Mouse (Mus musculus) lung, embryonic 16.5 days (tissue): ENCODE data around the gene Ocm. TPM values are rescaled to one million over a fixed set of nuclear protein-coding genes. Genes with fewer than 3 reads are reported as not detected.

Experiments
- ATAC-seq: fragments of 200-750 bp; cut with Nextera tagmentation; 2 replicates; pipeline ENCODE4 v1.8.0; 2017; ENCODE audit warnings: low read depth, mild to moderate bottlenecking, moderate library complexity
- H3K27ac ChIP-seq: fragments of 300-500 bp; sonication (generic); 2 replicates; pipeline ENCODE4 v1.5.1; 2014; ENCODE audit warnings: mild to moderate bottlenecking, control low read depth, low read length
- H3K27me3 ChIP-seq: fragments of 300-500 bp; sonication (generic); 2 replicates; pipeline ENCODE4 v1.6.1; 2014; ENCODE audit warnings: low read depth, low read length, mixed read lengths; ENCODE audit not compliant: control insufficient read depth, insufficient read depth
- H3K36me3 ChIP-seq: fragments of 300-500 bp; sonication (generic); 2 replicates; pipeline ENCODE4 v1.6.1; 2014; ENCODE audit warnings: low read length; ENCODE audit not compliant: control insufficient read depth, insufficient read depth
- H3K4me1 ChIP-seq: fragments of 300-500 bp; sonication (generic); replicated peaks from 2 replicates; pipeline ENCODE4 v1.6.1; 2014; ENCODE audit warnings: low read length, mixed read lengths; ENCODE audit not compliant: control insufficient read depth, insufficient read depth
- H3K4me2 ChIP-seq: fragments of 300-500 bp; sonication (generic); 2 replicates; pipeline ENCODE4 v1.6.1; 2014; ENCODE audit warnings: low read depth, low read length, control low read depth
- H3K4me3 ChIP-seq: fragments of 300-500 bp; sonication (generic); 2 replicates; pipeline ENCODE4 v1.5.1; 2014; ENCODE audit warnings: mild to moderate bottlenecking, low read length, control low read depth
- H3K9ac ChIP-seq: fragments of 300-500 bp; sonication (generic); 2 replicates; pipeline ENCODE4 v1.6.1; 2014; ENCODE audit warnings: low read length, control low read depth
- H3K9me3 ChIP-seq: fragments of 300-500 bp; sonication (generic); 2 replicates; pipeline ENCODE4 v1.6.1; 2016; ENCODE audit warnings: low read length; ENCODE audit not compliant: control insufficient read depth
- WGBS: fragments of 180-500 bp; shearing (Covaris S2); extraction: QIAGEN DNeasy Blood & Tissue Kit; methylation state at CpG from one replicate; pipeline ENCODE4 v1.1.7; 2014; 5-methylcytosine and 5-hydroxymethylcytosine counted together
- polyA plus RNA-seq: library from polyadenylated mRNA; unstranded; fragments of >200 nt; fragmentation: Nextera tagmentation; extraction: Ambion mirVana; gene quantifications from 2 replicates; pipeline ENCODE4 v1.2.1, GENCODE M21; 2015

The Ocm gene
- polyA plus RNA-seq, 1 experiment from 2014 or later: 0.24 TPM

- Histone ChIP-seq H3K4me1 (peaks cover 9% of the 10 kb centered on the region), H3K4me2 (no peak overlapping the region), H3K4me3 (no peak overlapping the region), H3K9me3 (no peaks in the 10 kb centered on the region), H3K27ac (no peak overlapping the region), H3K9ac (no peak overlapping the region), H3K36me3 (peaks cover 35% of the 10 kb centered on the region), H3K27me3 (no peaks in the 10 kb centered on the region)
- WGBS: 63% methylated on average over 11 of the region's 11 CpGs
- no peak for ATAC-seq
Observed at GRCm38 (mm10) chr5:143990086-143990485, 36.4 kb downstream of the Ocm start.

- Histone ChIP-seq H3K4me1 (peaks cover 6% of the 10 kb centered on the region), H3K36me3 (peaks cover 35% of the 10 kb centered on the region), H3K4me3 (no peak overlapping the region), H3K27me3 (no peaks in the 10 kb centered on the region), H3K4me2 (no peak overlapping the region), H3K9me3 (no peaks in the 10 kb centered on the region), H3K9ac (no peak overlapping the region), H3K27ac (no peak overlapping the region)
- no peak for ATAC-seq
- WGBS: 94% methylated on average over 4 of the region's 4 CpGs
Observed at GRCm38 (mm10) chr5:143989046-143989445, 37.4 kb downstream of the Ocm start.

GRCm38 (mm10) chr5:143987596-143987995 lies 38.9 kb downstream of the Ocm start:
- Histone ChIP-seq H3K27me3 (no peaks in the 10 kb centered on the region), H3K36me3 (peaks cover 35% of the 10 kb centered on the region), H3K9me3 (no peaks in the 10 kb centered on the region), H3K4me1 (0 out of 2 replicates have a peak, but pooled peaks cover 2% of the 10 kb centered on the region), H3K27ac (no peak overlapping the region), H3K9ac (no peak overlapping the region), H3K4me2 (no peak overlapping the region), H3K4me3 (no peak overlapping the region)
- no peak for ATAC-seq
- WGBS: 94% methylated on average over 3 of the region's 3 CpGs

- H3K27ac ChIP-seq: no peak overlapping the region
- peaks cover 28% of the 10 kb centered on the region for H3K36me3 ChIP-seq
- no peak for ATAC-seq
- H3K4me1 ChIP-seq: no peaks in the 10 kb centered on the region; the same call in 1 of the 2 replicates
- H3K4me2 ChIP-seq: no peak overlapping the region
- H3K27me3 ChIP-seq: no peaks in the 10 kb centered on the region
- H3K4me3 ChIP-seq: no peak overlapping the region
- no peak overlapping the region for H3K9ac ChIP-seq
- 62% methylated on average over 7 of the region's 7 CpGs for WGBS
- H3K9me3 ChIP-seq: no peaks in the 10 kb centered on the region
Observed at GRCm38 (mm10) chr5:143985381-143985780, 41.1 kb downstream of the Ocm start.

GRCm38 (mm10) chr5:143982361-143982760 lies 44.1 kb downstream of the Ocm start:
- no peak overlapping the region for H3K4me2 ChIP-seq
- H3K4me3 ChIP-seq: no peak overlapping the region
- H3K4me1 ChIP-seq: no peaks in the 10 kb centered on the region; the same call in 1 of the 2 replicates
- 54% methylated on average over 2 of the region's 2 CpGs for WGBS
- no peak for ATAC-seq
- no peak overlapping the region for H3K27ac ChIP-seq
- H3K9ac ChIP-seq: no peak overlapping the region
- H3K9me3 ChIP-seq: no peaks in the 10 kb centered on the region
- H3K36me3 ChIP-seq: peaks cover 4% of the 10 kb centered on the region
- H3K27me3 ChIP-seq: no peaks in the 10 kb centered on the region

GRCm38 (mm10) chr5:143980858-143981257 lies 45.6 kb downstream of the Ocm start:
- H3K36me3 ChIP-seq: no peaks in the 10 kb centered on the region
- no peak overlapping the region for H3K4me2 ChIP-seq
- H3K4me1 ChIP-seq: no peaks in the 10 kb centered on the region; the same call in 1 of the 2 replicates
- 14% methylated on average over 9 of the region's 9 CpGs for WGBS
- no peak overlapping the region for H3K27ac ChIP-seq
- no peaks in the 10 kb centered on the region for H3K27me3 ChIP-seq
- H3K9ac ChIP-seq: no peak overlapping the region
- no peak for ATAC-seq
- no peaks in the 10 kb centered on the region for H3K9me3 ChIP-seq
- H3K4me3 ChIP-seq: no peak overlapping the region

GRCm38 (mm10) chr5:143976726-143977431 lies 49.6 kb downstream of the Ocm start:
- Histone ChIP-seq H3K27ac (no peak overlapping the region), H3K9me3 (no peaks in the 10 kb centered on the region), H3K36me3 (no peaks in the 10 kb centered on the region), H3K4me2 (no peak overlapping the region), H3K9ac (no peak overlapping the region), H3K4me1 (no peaks in the 10 kb centered on the region; the same call in 1 of the 2 replicates), H3K4me3 (no peak overlapping the region), H3K27me3 (no peaks in the 10 kb centered on the region)
- 60% methylated on average over 16 of the region's 16 CpGs for WGBS
- no peak for ATAC-seq

- H3K9ac ChIP-seq: no peak overlapping the region
- H3K27ac ChIP-seq: no peak overlapping the region
- H3K36me3 ChIP-seq: no peaks in the 10 kb centered on the region
- H3K27me3 ChIP-seq: no peaks in the 10 kb centered on the region
- H3K4me1 ChIP-seq: no peaks in the 10 kb centered on the region; the same call in 1 of the 2 replicates
- no peak overlapping the region for H3K4me2 ChIP-seq
- H3K4me3 ChIP-seq: no peak overlapping the region
- WGBS: 76% methylated on average over 11 of the region's 11 CpGs
- no peak for ATAC-seq
- no peaks in the 10 kb centered on the region for H3K9me3 ChIP-seq
Observed at GRCm38 (mm10) chr5:143976232-143976631, 50.2 kb downstream of the Ocm start.

GRCm38 (mm10) chr5:143975631-143975933 lies 50.9 kb downstream of the Ocm start:
- H3K4me2 ChIP-seq: no peak overlapping the region
- H3K27me3 ChIP-seq: no peaks in the 10 kb centered on the region
- H3K4me3 ChIP-seq: no peak overlapping the region
- WGBS: 33% methylated on average over 2 of the region's 2 CpGs
- no peaks in the 10 kb centered on the region for H3K4me1 ChIP-seq
- H3K27ac ChIP-seq: no peak overlapping the region
- 0 out of 2 replicates have a peak, but pooled peaks cover 2% of the 10 kb centered on the region for H3K9me3 ChIP-seq
- no peaks in the 10 kb centered on the region for H3K36me3 ChIP-seq
- 0 out of 2 replicates have a peak, but pooled peaks have one; percentile 31 for ATAC-seq
- no peak overlapping the region for H3K9ac ChIP-seq
